Mouse (Mus musculus) frontal cortex, adult 2 months (tissue): ENCODE results near the gene Actn4. TPM values are rescaled to one million over a fixed set of nuclear protein-coding genes. Genes with fewer than 3 reads are reported as not detected.

ENCODE experiments used
- DNase-seq, 2 experiments: peaks; one replicate each; pipeline ENCODE4 v3.0.0; 2022; ENCODE audit warnings: low spot score in 1 of 2; ENCODE audit errors: extremely low spot score in 1 of 2
- polyA plus RNA-seq: library from polyadenylated mRNA; depleted of rRNA; stranded (reverse); fragments of >200 nt; gene quantifications from 2 replicates; pipeline ENCODE4 v1.2.3, GENCODE M21; 2012; rRNA removed

The Actn4 gene
- polyA plus RNA-seq = 214 and 220 TPM in 2 replicates

DNA sequence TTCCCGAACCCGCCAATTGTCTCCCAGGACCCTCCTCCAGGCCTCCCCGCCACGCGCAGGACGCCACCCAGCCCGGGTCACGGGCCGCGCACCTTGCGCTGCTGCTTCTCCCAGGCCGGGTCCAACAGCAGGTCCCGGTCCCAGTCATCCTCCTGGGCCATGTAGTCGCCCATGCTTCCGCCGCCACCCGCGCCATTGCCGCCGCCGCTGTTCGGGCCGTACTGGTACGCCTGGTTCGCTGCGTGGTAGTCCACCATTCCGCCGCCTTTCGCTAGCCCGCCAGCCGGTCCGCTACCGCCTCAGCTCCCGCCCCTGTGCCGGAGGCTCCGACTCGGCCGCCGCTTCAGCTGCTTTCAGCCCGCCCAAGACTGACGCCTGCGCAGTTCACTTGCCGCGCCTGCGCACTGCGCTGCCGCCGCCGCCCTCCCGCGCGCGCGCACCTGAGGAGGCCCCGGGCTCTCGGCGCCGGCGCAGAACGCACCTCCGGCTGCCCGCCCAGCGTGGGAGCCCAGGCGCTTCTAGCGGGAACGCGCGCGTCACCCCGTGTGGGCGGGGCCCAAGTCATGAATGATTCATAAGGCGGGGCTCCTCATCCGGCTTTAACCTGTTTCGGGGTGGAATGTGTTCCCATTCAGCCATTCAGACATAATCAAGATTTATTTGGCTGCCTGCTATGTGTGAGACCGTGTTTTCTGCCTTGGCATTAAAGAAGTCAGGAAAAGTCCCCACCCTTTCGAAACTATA is at the start of gene Actn4:
Actn4 (minus strand) TSS at position 414 of the 744 bp plus-strand sequence.
- DNase-seq = peak; percentile 96 to 99

DNA sequence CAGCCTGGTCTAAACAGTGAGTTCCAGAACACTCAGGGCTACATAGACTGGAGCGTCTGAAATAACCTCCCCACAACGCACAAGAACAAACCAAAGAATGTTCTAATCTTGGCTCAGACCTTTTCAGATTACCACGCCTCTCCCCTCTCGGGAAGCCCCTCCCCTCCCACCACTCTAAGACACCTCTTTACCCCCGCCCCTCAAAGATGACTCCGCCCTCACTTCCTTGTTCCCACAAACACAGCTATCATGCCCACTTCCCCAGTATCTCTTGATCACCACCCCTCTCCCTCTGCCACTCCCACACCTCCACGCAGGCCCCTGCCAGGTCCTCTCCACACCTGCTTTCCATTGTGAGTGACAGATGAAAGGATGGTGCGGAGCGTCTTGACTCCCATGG is 46.6 kb upstream of the Actn4 start:
- no peak for DNase-seq

DNA sequence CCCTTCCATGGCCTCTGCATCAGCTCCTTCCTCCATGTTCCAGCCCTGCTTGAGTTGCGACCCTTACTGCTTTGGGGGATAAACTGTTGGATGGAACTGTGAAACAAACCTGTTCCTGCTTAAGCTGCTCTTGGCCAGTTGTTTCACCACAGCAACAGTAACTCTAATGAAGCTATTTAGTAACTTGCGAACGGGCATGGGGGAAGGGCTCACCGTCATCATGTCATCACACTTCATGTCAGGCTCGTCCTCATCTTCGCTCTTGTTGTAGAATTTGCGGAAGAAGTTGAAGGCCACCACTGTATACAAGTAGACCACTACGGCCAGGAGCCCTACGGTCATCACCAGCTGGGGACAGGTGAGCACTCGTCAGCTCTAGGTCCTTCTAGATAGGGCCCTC is 46.0 kb upstream of the Actn4 start:
- DNase-seq = no peak

DNA sequence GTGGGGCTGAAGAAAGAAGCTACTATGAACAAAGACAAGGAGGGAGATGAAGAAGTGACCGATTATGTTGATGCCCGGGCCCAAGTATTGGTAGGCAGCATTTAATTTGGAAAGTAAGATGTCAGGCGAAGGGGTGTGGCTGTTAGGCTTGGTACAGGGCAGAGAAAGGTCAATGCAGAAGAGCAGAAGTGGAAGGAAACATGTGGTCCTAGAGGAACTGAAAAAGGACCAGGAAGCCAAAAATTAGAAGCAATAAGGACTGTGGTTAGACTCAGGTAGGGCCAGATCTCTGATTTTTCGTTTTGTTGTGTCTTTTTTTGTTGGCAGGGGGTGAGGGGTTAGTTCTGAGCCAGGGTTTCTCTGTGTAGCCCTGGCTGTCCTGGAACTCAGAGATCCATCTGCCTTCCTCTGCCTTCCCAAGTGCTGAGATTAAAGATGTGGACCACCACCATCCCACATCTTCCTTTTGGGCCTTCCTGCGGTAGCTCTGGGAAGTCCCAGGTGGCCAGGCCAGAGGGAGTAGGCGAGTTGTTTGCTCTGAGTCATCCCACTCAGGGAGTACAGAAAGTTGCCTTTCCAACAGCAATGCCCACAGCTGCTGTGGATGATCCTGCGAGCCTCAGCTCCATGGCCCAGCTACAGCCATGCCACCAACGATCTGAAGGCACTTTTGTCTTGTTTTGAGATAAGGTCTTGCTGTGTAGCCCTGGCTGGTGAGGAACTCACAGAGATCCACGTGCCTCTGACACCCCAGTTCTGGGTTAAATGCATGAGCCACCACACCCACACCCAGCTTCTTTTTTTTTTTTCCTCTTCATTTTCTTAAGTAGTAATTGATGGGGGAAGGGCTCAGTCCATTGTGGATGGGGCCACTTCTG is 45.3 kb upstream of the Actn4 start:
- DNase-seq = peak in 1 of 2 experiments; percentile 20

DNA sequence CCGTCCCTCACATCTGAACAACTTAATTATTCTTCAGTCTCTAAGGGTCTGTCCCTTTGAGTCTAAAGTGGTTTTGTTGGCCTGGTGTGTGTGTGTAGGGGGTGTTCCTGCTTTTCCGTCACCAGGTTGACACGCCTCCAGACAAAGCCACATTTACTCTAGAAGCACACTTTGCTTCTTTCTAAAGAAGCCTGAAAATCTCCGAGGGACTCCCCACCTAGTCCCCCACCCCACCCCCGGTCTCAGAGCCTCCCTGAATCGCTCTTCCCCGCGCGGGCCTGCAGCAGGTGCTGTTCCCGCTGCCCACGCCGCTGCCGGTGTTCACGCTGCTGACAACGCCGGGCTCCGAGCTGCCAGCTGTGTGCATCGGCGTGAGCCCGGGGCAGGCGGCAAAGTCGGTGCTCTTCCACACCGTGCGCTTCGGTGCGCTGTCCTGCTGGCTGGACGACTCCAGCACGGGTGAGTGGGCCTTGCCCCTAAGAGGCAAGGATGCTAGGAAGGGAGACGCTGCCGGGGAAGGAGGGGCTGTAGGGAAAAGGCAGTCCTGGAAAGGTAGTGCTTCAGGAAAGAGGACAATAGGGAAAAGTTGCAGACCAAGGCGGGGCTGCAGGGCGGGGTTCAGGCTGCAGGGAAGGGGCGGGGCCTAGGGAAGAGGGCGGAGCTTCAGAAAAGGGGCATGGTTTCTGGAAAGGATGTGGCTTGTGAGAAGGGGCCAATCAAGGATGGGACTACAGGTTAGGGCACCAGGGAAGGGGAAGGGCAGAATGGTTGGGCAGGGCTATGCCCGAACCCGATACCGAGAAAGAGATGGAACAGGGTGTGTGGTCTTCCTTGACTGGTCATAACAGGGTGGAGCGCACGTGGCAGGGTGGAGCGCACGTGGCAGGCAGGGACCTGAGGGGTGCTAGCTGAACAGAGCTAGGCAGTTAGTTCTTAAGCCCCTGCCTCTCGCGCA is 38.8 kb upstream of the Actn4 start:
- peak in 1 of 2 experiments; percentile 31 for DNase-seq

DNA sequence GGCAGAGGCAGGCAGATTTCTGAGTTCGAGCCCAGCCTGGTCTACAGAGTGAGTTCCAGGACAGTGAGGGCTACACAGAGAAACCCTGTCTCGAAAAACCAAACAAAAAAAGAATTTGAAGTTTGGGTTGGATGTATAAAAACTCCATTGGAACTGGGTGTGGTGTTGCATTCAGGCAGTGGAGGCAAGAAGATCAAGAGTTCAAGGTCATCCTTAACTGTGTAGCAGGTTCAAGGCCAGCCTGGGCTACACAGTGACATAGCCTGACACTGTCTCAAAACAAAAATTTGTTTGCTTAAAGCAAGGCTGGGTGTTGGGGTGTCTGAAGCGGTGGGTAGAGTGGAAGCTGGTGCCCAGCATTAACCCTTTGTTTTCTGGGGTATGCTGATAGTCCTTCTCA is 31.3 kb upstream of the Actn4 start:
- no peak for DNase-seq

DNA sequence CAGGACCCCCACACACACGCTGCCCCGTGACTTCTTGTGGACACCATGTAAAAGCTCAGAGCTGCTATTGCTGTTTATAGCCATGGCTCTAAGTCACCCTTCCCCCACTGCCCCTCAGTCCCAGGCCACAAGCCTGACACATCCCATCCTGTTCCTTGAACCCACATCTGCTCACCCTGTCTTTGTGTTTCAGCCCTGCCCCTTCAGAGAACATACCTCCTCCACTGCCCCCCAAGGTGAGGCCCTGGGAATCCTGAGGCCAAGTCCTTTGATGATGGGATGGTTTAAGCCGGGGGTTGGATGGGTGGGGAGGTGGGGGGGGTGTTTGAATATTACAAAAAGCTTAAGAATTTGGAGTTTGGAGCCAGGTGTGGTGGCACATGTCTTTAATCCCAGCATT is 30.9 kb upstream of the Actn4 start:
- no peak for DNase-seq

DNA sequence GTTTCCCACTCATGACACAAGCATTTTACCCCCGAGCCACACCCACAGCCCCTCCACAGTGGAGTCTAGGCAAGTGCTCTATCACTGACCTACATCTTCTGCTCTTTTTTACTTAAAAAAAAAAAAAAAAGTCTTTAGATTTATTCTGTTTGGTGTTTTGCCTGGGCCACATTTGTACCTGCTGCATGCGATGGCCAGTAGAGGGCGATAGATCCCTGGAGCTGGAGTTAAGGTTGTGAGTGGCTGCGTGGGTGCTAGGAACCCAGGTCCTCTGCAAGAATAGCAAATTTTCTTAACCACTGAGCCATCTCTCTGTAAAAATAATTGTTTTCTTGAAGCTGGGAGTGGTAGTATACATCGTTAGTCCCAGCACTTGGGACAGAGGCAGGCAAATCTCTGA is 29.5 kb upstream of the Actn4 start:
- DNase-seq = no peak

DNA sequence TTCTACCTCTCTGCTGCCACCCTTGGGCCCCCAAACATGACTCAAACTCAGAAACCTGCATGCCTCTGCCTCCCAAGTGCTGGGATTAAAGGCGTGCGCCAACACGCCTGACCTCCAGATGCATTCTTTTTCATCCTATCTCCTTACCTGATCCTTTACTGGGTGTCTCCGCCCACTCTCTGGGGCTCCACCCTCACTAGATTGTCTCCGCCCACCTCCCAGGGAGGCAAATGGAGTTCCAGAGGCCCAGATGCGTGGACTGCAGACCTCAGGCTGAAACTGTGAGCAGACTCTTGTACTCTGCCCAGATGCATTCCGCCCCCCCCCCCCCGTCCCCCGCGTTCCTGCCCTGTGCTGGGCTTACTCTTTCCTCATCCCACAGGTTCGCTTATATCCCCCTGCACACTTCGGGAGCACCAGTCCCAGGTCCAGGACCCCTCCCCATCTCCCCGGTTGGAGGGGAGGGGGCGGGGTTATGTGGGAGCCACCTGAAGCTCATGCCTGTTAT is 28.7 kb upstream of the Actn4 start:
- no peak for DNase-seq

DNA sequence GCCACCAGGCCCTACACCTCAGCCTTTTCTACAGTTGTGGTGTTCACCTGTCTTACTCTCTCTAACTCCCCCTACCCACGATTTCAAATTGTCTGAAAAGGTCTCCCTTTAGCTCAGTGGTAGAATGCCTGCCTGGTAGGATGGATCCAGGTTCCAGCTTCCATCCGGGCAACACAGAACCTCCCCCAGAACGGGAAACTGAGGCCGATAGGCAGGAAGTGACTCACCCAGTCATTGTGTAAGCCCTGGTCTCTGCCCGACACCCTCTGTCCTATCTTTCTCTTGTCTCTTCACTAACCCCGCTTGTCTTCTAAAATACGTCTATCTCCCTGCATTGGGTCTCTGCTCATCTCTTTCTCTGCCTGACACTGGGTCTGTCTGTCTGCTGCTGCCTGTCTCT is 23.1 kb upstream of the Actn4 start:
- no peak for DNase-seq

DNA sequence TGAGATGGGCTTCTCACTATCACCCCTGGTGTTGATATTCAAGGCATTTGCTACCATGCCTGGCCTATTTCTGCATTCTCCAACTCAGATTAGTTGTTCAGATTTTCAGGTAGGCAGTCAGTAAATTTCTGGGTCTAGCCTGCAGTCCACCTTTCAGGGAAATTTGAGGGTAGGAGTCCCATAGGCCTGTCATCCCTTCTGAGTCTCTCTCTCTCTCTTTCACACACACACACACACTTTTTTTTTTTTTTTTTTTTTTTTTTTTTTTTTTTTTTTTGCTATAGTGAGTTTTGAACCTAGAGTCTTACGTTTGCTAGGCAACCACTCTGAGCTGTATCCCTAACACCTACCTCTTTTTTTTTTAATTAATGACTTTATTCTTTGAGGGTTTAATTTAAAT is 22.3 kb upstream of the Actn4 start:
- no peak for DNase-seq

DNA sequence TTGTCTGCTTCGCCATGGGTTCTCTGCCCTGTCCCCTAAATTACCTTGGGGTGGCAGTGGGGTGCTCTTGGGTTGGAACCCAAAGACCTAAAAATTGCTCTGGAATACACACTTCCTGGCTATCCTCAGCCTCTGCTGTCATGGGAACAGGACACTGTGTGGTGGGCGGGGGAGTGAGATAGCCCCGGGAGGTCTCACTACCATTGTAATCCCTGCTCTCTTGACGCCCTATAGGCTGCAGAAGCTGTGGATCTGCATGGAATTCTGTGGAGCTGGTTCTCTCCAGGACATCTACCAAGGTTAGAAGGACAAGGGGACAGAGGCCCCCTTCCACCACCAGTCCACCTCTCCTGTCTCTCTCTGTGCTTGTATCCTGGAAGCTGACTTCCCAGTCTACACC is 21.7 kb upstream of the Actn4 start:
- no peak for DNase-seq

DNA sequence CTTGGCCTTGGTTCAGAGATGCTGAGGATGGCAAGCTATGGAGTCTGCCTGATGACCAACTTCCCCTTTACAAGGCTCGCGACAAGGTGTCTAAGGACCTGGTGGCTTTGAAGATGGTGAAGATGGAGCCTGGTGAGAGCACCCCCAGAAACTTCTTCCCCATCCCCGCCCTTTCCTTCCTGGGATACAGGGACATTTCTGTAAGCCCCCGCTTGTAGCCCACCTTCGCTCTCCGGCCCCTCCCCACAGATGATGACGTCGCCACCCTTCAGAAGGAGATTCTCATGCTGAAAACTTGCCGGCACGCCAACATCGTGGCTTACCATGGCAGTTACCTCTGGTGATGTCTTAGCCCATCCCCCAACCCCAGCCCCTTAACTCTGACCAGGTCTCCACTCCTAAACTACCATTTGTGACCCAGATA is 21.0 kb upstream of the Actn4 start:
- DNase-seq = no peak

DNA sequence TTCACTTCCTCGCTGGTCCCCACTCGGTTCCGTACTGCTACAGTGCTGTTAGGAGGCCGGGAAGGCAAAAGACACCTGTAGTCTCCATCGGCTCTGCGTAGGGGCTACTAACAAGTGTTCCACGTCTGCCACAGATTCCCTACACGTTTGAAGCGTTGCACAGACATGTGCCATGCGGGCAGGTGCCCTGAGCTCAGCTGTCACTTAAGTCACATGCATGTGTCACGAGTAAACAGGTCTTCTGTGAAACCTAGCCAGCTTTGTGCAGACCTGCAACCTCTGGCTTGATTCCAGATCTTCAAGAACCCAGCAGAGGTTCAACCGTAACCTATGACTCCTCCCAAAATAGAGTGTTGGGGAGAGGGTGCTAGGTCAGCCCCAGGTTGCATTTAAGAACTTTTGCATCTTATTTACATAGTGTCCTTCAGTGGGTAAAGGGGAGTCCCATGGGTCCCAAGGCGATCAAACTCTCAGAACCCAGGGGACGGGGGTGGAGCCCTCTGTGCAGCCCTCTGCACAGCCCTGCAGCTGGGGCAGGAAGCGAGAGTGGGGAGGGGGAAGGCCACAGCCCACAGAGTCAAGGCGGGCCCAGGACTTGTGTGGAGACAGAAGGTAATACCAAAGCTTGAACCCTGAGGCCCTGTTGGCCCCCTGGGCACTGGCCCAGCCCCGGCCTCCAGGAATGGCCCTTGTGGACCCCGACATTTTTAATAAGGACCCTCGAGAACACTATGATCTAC is 20.3 kb upstream of the Actn4 start:
- DNase-seq = peak in 1 of 2 experiments; percentile 27

DNA sequence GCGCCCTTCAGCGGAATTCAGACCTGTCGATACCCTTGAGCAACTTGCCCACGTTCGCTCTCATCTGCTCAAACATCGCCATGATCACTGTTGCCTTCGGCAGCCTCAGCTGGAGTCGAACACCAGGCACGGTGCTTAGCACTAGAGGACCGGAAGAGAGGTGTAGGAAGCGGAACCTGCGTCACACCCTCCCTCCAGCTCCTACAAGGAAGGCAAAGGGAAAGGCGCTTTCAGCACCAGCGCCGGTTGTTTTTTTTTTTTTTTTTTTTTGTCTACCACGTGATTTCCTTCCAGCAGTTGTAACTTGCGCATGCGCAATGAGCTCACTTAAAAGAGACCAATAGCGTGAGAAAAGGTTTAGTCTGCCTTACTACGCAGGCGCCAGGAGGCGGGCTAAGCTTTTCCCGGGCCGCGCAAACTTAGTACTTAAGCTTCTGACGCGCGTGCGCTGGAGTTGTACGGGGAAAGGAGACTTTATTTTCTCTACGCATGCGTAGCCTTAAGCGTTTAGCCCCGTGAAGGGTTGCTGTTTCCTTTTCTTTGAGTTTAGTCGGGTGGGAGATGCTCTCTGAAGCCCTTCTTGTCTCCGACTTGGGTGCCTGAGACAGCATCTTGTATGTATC is 19.6 kb upstream of the Actn4 start, which contains the start of the genes Eif3k and Map4k1:
Eif3k (minus strand) TSS at position 214 of the 623 bp plus-strand sequence.
Map4k1 (plus strand) TSS at position 400 of the 623 bp plus-strand sequence.
- DNase-seq = peak; percentile 98 to 99

DNA sequence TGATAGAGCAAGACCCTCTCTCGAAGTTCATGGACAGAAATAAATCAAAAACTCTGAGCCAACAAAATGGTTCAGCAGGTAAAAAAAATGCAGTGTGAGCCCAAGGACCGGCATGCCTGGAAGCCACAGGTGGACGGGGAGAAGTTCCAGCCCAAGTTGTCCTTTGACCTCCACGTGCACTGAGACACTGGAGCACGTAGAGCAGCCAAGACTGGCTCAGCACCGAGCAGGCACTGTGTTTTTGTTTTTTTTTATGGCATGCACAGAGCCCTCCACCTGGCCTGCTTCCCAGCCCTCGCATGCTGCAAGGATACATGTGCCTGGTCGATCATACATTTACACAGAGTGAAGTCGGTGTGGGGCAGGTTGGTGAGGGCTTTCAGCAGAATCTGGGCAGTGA is 15.4 kb upstream of the Actn4 start:
- no peak for DNase-seq

DNA sequence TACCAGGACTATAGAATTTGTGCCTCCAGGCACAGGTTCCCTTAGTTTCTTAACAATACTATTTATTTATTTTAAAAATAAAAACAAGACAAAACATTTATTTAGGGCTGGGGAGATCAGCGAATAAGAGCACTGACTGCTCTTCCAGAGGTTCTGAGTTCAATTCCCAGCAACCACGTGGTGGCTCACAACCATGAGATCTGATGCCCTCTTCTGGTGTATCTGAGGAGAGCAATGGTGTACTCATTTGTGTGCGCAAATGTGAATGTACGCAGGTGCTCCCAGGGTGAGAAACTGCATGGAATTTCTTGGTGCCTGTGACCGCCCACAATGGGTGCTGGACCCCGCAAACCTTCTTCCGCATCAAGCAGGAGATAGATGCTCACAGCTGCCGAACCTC is 10.9 kb upstream of the Actn4 start:
- peak in 1 of 2 experiments; percentile 42 for DNase-seq

DNA sequence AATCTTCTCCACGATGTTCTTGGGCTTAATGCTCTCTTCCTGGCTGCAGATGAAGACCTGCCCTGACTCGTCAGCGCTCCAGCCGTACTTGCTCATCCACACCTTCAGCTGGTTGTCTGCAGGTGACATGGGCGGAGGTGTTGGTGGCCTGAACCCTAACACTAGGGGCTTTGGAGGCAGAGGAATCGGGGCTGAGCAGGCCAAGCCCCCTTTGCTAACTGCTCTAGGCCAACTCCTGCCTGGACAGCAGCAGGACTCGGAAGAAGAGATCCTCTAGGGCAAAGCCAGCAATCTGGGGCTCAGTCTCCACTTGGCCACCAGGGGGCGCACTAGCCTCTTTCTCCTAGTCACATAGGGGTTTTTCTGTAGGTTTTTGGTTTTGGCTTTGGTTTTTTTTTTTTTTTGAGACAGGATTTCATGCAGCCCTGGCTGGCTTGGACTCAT is 10.4 kb upstream of the Actn4 start:
- DNase-seq = peak; percentile 59 to 88

DNA sequence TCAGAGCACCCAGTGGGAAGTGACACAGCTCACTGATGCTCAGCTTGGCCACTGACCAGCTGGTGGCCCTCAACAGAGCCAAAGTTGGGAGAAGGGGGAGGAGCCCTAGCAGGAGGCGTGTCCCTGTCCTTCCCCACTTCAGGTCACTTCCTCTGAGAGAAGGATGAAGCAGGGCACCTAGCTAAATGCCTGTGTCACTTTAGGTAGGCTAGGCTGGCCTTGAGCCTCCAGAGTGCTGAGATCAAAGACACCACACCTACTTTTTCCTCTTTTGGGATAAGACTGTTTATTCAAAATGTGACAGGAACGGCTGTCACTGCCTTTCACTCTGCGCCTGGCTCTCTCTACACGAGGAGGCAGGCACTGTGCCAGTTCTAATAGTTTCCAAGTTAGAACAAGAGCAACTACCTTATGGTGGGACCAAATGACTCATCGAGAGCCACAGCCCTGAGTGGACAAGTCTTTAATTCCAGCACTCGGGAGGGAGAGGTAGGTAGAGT is 9.7 kb upstream of the Actn4 start:
- peak in 1 of 2 experiments; percentile 26 for DNase-seq
